Mouse (Mus musculus) bone marrow, adult 2 months (tissue): ENCODE results near the gene Nr3c2. TPM values are rescaled to one million over a fixed set of nuclear protein-coding genes. Genes with fewer than 3 reads are reported as not detected.

ENCODE experiments used
- H3K27ac ChIP-seq: fragments of 200-500 bp; 2 replicates; pipeline ENCODE4 v1.5.1; 2012; ENCODE audit warnings: low read depth, mild to moderate bottlenecking, control low read depth, inconsistent platforms, low read length; ENCODE audit not compliant: control insufficient read depth, poor library complexity, insufficient read depth
- H3K4me1 ChIP-seq: fragments of 200-500 bp; 2 replicates; pipeline ENCODE4 v1.6.1; 2011; ENCODE audit warnings: low read length; ENCODE audit not compliant: control insufficient read depth, insufficient read depth
- H3K4me3 ChIP-seq: fragments of 200-500 bp; replicated peaks from 2 replicates; pipeline ENCODE3; 2011; ENCODE audit warnings: mild to moderate bottlenecking, low read depth, low read length, control low read depth; ENCODE audit not compliant: control insufficient read depth
- CTCF ChIP-seq: fragments of 200-500 bp; IDR thresholded peaks from 2 replicates; pipeline ENCODE4 v1.5.1; 2011; ENCODE audit warnings: low read length, control low read depth; ENCODE audit not compliant: control insufficient read depth, insufficient read depth
- POLR2A ChIP-seq: fragments of 200-500 bp; IDR thresholded peaks from 2 replicates; pipeline ENCODE4 v1.6.1; 2011; ENCODE audit warnings: low read depth, mild to moderate bottlenecking, control low read depth, low read length, borderline replicate concordance; ENCODE audit not compliant: control insufficient read depth
- WGBS: fragments of 180-500 bp; shearing (Covaris S2); methylation state at CpG from one replicate; pipeline ENCODE4 v1.1.7; 2018; 5-methylcytosine and 5-hydroxymethylcytosine counted together
- polyA plus RNA-seq: library from polyadenylated mRNA; stranded (reverse); fragments of >200 nt; gene quantifications from 2 replicates; pipeline ENCODE4 v1.2.4, GENCODE M21; 2011; ENCODE audit warnings: low replicate concordance; ENCODE audit not compliant: missing spikeins, insufficient read depth, insufficient read length

Nr3c2 gene
- polyA plus RNA-seq, 1 experiment, result 0.62 TPM

DNA sequence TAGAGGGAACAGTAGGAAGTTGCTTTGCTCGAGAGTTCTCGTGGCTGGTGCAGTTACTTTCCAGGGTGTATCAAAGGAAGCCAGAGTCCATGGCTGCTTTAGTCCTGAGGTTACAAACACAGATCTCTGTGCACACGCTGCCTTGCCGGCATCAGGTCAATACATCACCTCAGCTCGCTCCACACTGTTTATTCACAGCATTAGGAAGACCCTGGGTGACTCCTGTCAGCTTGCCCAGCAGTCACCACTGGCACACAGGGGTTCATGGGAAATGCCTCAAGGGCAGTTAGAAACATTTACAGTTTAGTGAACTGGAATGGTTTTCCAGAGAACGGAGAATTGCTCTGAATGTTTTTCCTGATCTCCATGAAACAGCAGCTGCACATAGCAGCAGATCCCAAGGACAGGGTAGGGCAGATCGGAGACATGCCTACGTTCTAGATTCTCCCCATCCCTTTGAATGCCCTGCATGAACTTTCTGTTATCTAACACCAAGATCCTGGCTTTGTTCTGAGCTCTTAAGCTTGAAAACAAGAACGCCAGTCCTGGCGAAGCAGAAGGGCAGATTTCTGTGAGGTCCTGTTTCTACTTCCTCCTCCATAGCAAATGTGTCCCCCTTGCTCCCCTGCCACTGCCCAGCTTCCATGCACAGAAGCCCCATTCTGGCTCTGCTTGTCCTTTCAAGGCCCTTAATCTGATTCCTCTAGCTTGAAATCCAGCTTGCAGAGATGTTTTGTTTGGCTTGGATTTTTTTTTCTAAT, 221.7 kb downstream of the Nr3c2 start:
- H3K27ac ChIP-seq, result no peak overlapping the region
- WGBS, result 54% methylated on average over 10 of the region's 10 CpGs
- H3K4me1 ChIP-seq, result no peaks in the 10 kb centered on the region
- no peak for TF ChIP-seq POLR2A
- no peak for TF ChIP-seq CTCF
- H3K4me3 ChIP-seq, result no peak overlapping the region

DNA sequence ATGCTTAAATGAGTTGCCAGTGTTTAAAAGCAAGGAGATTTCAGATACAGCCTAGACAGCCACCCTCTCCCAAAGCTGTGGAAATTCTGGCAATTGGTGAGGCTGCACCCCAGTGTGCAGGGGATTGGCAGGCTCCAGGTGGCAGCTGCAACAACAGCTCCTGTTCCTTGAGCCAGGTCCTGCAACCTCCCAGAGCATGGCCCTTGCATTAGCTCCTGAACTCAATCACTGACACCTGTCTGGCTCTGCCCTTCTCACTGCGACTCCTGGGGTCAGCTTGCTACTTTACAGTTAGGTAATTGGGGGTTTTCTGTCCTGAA, 222.3 kb downstream of the Nr3c2 start:
- Histone ChIP-seq H3K4me3 (no peak overlapping the region), H3K4me1 (no peaks in the 10 kb centered on the region), H3K27ac (no peak overlapping the region)
- no peak for TF ChIP-seq CTCF
- no peak for TF ChIP-seq POLR2A
- WGBS, result 74% methylated on average over 1 of the region's 1 CpGs

DNA sequence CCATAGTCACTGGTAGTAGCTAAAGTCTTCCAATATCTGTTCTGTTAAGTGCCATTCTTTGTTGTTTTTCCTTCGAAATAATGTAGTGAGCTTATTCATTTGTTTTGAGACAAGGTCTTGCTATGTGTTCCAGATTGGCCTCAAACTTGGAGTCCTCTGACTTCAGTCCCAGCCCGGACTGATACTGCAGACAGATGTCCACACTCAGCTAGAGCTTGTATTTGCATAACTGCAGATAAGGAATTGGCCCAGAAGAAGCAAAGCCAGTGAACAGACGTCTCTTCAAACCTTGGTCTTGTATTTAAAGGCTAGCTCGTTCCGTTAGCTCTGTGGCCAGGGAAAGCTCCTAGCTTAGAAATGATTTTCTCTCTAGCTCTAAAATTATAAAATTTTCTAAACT, 223.1 kb downstream of the Nr3c2 start:
- H3K27ac ChIP-seq, result no peak overlapping the region
- no peaks in the 10 kb centered on the region for H3K4me1 ChIP-seq
- TF ChIP-seq CTCF (no peak), POLR2A (no peak)
- WGBS, result 79% methylated on average over 5 of the region's 5 CpGs
- no peak overlapping the region for H3K4me3 ChIP-seq

DNA sequence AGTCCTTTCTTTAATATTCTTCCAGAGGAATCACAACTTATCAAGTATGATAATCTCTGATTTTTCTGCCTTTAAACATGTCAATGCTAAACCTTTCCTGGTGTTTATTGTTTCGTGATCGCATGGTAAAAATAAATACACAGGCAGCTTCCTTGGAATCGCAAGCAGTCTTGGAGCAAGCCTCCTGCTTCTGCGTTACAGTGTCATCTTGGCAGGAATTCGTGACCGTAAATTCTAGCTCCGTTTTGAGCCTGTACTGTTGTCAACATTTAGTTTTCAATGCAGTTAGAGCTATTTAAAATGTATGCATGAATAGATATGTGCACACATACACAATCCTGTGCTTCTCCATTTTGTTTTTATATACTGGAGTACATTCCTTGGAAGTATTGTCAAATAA, 226.5 kb downstream of the Nr3c2 start:
- Histone ChIP-seq H3K4me3 (no peak overlapping the region), H3K27ac (no peak overlapping the region), H3K4me1 (no peaks in the 10 kb centered on the region)
- no peak for TF ChIP-seq POLR2A
- no peak for TF ChIP-seq CTCF
- 89% methylated on average over 7 of the region's 7 CpGs for WGBS

DNA sequence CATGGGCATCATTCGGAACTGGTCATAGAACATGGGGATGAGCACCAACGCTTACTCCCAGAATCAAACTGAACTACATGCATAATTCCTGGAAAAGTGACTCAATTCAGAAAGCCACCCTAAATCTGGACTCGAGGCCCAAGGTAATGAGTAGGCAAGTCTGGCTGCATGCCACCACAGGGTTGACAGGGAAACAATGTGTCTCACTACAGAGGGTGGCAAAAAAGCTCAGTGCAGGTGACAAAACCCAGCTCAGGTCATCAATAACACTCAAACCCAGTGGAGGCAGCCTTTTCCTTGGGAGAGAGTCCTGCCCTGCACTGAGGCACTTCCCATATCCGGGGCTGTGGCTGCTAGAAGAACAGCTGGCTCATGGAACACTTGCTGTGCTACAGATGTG, 228.8 kb downstream of the Nr3c2 start:
- 73% methylated on average over 4 of the region's 4 CpGs for WGBS
- no peak overlapping the region for H3K4me3 ChIP-seq

DNA sequence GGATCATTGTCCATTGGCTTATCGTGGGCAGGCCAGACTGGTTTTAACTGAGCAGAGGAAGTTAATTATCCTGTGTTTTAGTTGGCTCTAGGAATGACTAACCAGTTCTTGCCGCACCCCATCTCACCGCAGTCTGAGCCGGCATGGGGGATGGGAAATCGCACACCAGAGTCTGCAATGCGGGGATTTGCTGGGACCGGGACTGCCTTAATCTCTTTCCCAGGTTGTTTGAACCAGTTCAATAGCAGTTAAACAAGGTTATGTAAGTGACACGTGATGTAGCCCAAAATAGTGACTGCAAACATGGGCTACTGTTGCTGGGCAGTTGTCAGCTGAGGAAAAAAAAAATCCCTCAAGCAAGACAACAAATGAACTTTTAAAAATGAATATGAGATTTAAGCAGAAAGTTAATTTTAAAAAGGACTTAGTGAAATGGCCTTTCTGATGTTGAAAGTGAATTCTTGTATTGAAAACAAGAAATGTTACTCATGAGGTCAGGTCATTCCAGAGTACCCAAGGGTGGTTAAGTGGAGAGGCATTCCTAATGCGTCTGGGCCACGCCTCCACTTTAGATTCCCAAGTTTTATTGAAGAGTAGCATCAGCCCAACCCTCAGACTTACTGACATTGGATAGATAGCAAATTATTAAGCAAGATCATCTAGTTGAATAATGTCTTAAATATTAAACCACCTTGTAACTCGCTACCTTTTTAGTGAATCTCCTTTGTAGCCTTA, 233.8 kb downstream of the Nr3c2 start:
- WGBS, result 46% methylated on average over 11 of the region's 11 CpGs
- no peak for TF ChIP-seq POLR2A
- no peaks in the 10 kb centered on the region for H3K4me1 ChIP-seq
- H3K27ac ChIP-seq, result no peak overlapping the region
- no peak overlapping the region for H3K4me3 ChIP-seq

More for the DNA sequence above, 228.8 kb downstream of the Nr3c2 start:
- TF ChIP-seq CTCF (no peak), POLR2A (no peak)
- Histone ChIP-seq H3K27ac (no peak overlapping the region), H3K4me1 (no peaks in the 10 kb centered on the region)

DNA sequence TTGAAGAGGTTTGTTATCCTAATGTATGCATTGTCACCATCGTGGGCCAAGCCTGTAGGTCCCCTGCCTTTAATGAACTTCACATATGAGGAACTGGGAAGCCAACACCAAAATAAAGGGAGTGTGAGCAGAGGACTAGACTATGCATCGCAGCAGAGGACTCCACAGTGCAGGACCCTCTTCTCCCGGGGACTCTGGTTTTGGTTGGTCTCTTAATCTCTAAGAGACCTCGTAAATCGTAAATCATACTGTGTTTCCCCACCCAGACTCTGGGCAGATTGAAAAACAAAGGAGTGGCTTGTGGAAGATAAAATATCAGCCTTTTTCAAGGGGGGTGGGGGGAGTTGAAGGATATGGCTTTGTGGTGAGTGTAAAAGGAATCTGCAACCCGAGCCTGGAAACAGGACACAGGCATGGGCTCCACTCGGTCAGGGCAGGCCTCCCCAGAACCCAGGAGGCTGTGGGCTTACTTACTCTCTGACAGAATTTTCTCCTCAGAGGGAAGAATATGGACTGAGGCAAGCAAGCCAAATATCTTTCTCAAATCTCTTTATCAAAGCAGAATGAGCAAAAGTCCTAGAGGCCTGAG, 234.6 kb downstream of the Nr3c2 start:
- Histone ChIP-seq H3K27ac (no peak overlapping the region), H3K4me1 (no peaks in the 10 kb centered on the region), H3K4me3 (no peak overlapping the region)
- TF ChIP-seq POLR2A (no peak), CTCF (no peak)
- WGBS, result 26% methylated on average over 7 of the region's 7 CpGs

DNA sequence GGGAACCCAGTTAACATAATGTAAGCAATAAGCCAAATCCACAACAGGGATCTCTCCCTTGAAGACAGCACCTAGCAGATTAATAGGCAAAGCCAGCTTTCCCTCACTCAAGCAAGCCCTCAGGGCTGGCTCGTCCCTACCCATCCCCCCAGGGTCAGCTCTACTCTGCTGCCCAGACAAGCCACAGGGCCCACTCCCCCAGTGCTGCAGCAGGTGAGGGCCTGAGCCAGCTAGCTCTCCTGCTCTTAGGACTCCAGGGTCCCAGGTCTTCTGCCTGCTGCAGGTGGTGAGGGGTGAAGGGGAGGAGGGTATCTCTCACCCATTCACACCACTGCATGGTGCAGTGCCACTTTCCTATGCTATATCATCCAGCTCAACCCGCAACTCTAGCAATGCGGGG, 246.0 kb downstream of the Nr3c2 start:
- 89% methylated on average over 3 of the region's 3 CpGs for WGBS
- no peak overlapping the region for H3K4me3 ChIP-seq
- H3K27ac ChIP-seq, result no peak overlapping the region
- H3K4me1 ChIP-seq, result no peaks in the 10 kb centered on the region
- TF ChIP-seq CTCF, result no peak
- TF ChIP-seq POLR2A, result no peak
